Mouse (Mus musculus): ENCODE measurements around the gene Fubp3.
A peak's percentile ranks its signal among the peaks of the same experiment; 100 is the strongest.

Gene Fubp3

GRCm38 (mm10) chr2:31619208-31619607, 46.8 kb downstream of the Fubp3 start:
- DNase-seq (ENCODE audit: low read depth, low spot score) = no peak

- DNase-seq (ENCODE audit: low read depth, low spot score) = no peak
These were observed 61.1 kb downstream of the Fubp3 start for GRCm38 (mm10) chr2:31633531-31633930.

GRCm38 (mm10) chr2:31635281-31636137, 63.1 kb downstream of the Fubp3 start:
- no peak for DNase-seq (ENCODE audit: low read depth, low spot score)

- DNase-seq (ENCODE audit: low read depth, low spot score) = no peak
These were observed 63.8 kb downstream of the Fubp3 start for GRCm38 (mm10) chr2:31636138-31636741.

- DNase-seq (ENCODE audit: low read depth, low spot score) = no peak
These were observed 64.3 kb downstream of the Fubp3 start for GRCm38 (mm10) chr2:31636742-31637141.

- no peak for DNase-seq (ENCODE audit: low read depth, low spot score)
These were observed 64.9 kb downstream of the Fubp3 start for GRCm38 (mm10) chr2:31637311-31637710.

- peak; percentile 63 for DNase-seq (ENCODE audit: low read depth, low spot score)
These were observed 65.4 kb downstream of the Fubp3 start for GRCm38 (mm10) chr2:31637807-31638206.

GRCm38 (mm10) chr2:31638581-31639465, 66.4 kb downstream of the Fubp3 start:
- DNase-seq (ENCODE audit: low read depth, low spot score) = no peak

- no peak for DNase-seq (ENCODE audit: low read depth, low spot score)
These were observed 67.0 kb downstream of the Fubp3 start for GRCm38 (mm10) chr2:31639466-31639760.

- DNase-seq (ENCODE audit: low read depth, low spot score) = no peak
These were observed 67.6 kb downstream of the Fubp3 start, which contains the start of gene Prdm12 for GRCm38 (mm10) chr2:31639901-31640608. Prdm12 (plus strand) TSS chr2:31640037.

- no peak for DNase-seq (ENCODE audit: low read depth, low spot score)
These were observed 68.4 kb downstream of the Fubp3 start for GRCm38 (mm10) chr2:31640609-31641507.

- no peak for DNase-seq (ENCODE audit: low read depth, low spot score)
These were observed 69.0 kb downstream of the Fubp3 start for GRCm38 (mm10) chr2:31641508-31641830.

GRCm38 (mm10) chr2:31641929-31642328, 69.5 kb downstream of the Fubp3 start:
- DNase-seq (ENCODE audit: low read depth, low spot score) = no peak

GRCm38 (mm10) chr2:31653971-31654853, 81.8 kb downstream of the Fubp3 start:
- DNase-seq (ENCODE audit: low read depth, low spot score) = peak; percentile 31

- DNase-seq (ENCODE audit: low read depth, low spot score) = peak; percentile 66
These were observed 82.6 kb downstream of the Fubp3 start for GRCm38 (mm10) chr2:31654854-31655559.

- no peak for DNase-seq (ENCODE audit: low read depth, low spot score)
These were observed 83.9 kb downstream of the Fubp3 start for GRCm38 (mm10) chr2:31656374-31656773.

- DNase-seq (ENCODE audit: low read depth, low spot score) = no peak
These were observed 90.7 kb downstream of the Fubp3 start for GRCm38 (mm10) chr2:31662939-31663803.

GRCm38 (mm10) chr2:31663804-31664180, 91.3 kb downstream of the Fubp3 start:
- DNase-seq (ENCODE audit: low read depth, low spot score) = no peak

Measured in CD4-positive, CD25-positive, alpha-beta regulatory T cell, adult 2 months (primary cell).